Mouse (Mus musculus) gonadal fat pad, adult 2 months (tissue): Measurements from ENCODE around the gene Trim75. TPM values are rescaled to one million over a fixed set of nuclear protein-coding genes. Genes with fewer than 3 reads are reported as not detected.
A peak's percentile ranks its signal among the peaks of the same experiment; 100 is the strongest.
"Not testable (repeated sequence)": the region's sequence is repeated elsewhere in the genome, so short reads cannot be mapped to it uniquely, and the experiment has no call there.

Source experiments
- DNase-seq: peaks from one replicate; pipeline ENCODE4 v3.0.0-alpha.2; 2012; ENCODE audit warnings: low read depth
- polyA plus RNA-seq: library from polyadenylated mRNA; depleted of rRNA; stranded (reverse); fragments of >200 nt; gene quantifications from 2 replicates; pipeline ENCODE4 v1.2.3, GENCODE M21; 2012; rRNA removed

The Trim75 gene
- not detected in 2 replicates for polyA plus RNA-seq

- no peak for DNase-seq
Measured at GRCm38 (mm10) chr8:64987731-64988130, at the start of gene Trim75. TSS of gene Trim75 (minus strand) at chr8:64987831.

DNA sequence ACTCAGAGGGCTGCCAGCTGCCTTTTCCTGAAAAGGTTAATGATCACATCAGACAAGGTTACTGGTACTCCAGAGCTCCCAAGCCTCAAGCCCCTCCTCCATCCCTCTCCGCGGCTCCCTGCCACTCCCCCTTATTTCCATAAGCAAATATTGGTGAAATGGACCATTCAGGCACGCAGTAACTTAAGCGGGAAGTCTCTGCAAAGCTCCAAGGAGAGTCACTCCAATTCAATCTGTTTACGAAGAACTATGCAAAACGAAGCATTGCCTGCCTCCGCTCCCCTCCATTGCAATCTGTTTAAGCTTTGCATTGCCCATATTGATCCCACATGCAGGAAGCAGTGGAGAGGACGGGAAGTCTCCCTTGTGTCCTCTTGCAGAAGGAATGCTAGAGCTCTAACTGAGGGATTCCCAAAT is 49.5 kb upstream of the Trim75 start, which contains the start of gene Apela:
Gene Apela, minus strand, starts transcription at position 220 of the 417 bp plus-strand sequence.
- DNase-seq, result no peak

DNA sequence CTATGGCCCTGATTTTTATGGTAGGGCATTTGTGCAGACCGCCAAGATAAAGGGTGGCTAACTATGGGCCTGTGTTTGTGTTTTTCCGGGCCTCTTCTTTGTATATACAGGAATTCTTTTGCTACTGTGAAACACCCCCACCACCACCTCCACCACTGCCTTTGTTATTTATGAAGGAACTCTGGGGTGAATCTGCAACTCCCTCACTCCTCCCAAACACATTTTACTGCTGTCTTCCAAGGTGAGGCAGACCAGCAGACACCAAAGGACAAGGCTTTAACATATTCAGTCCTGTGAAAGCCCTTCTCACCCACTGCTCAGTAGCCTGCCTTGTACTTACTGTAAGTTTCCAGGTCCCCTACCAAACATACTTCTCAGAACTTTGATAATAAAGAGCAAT is 46.5 kb upstream of the Trim75 start:
- DNase-seq, result no peak

DNA sequence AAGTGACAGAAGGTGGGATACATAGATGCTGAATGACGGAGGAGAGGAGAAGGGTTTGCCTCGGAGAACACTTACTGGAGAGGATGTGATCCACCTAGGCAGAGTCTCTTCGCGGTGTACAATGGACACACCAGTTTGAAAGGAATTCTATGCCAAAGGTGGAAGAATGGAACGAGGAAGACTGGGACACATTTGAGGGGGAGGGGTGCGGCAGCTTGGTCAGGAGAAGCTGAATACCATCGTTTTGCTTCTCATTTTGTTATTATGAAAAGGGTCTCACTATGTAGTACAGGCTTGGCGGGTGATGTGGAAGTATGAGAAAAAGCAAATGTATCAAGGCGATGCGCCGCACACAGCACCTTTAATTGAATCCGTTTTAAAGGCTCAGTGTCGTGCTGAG is 45.4 kb upstream of the Trim75 start:
- no peak for DNase-seq

DNA sequence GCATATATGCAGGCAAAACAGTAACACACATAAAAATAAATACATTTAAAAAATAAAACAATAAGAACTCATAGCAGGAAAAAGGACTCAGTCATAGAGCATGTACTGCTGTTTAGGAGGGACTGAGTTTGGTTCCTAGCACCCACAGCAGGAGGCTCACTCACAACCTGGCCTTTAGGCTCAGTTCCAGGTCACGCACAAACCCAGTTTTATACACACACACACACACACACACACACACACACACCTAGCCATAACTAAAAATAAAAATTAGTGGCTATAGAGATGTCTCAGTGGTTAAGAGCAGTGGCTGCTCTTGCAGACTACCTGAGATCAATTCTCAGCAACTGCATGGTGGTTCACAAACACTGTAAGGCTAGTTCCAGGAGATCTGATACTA is 44.5 kb upstream of the Trim75 start:
- DNase-seq, result no peak

GRCm38 (mm10) chr8:65030735-65031485 is 43.3 kb upstream of the Trim75 start:
- DNase-seq, result no peak

- DNase-seq, result no peak
Measured at GRCm38 (mm10) chr8:65029776-65030175, 42.1 kb upstream of the Trim75 start.

DNA sequence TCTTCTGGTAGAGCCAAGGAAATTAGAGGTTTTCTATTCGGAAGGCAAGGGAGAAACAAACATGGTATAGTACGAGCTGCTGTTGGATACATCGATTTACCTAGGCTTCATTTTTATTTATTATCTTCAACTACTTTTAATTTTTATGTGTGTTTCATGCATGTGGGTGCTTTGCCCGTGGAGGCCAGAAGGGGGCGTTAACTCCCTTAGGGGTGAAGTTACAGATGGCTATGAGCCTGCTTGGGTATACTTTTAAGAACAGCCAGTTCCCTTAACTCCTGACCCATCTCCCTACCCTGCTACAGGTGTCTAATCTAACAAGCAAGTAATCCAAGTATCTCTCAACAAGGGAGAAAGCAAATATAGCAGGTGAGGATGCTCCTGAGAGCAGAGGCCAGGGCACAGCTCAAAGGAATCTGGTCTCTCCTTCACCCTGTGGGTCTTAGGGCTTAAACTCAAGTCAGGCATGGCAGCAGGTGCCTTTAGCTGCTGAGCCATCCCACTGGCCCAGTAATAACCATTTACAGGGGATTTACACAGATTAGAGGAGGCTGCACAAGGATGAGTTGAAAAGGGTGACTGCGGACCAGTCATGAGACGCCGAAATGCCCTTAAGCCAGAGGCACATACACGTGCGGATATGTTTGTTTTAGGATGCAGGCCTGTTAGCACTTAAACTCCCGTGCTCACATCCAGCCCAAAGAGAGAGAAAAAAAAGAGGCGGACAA is 41.5 kb upstream of the Trim75 start:
- no peak for DNase-seq

GRCm38 (mm10) chr8:65022485-65022884 is 34.9 kb upstream of the Trim75 start:
- no peak for DNase-seq

- no peak for DNase-seq
Measured at GRCm38 (mm10) chr8:65018423-65018822, 30.8 kb upstream of the Trim75 start, which contains the start of the genes Trim61 and Trim60. TSS of gene Trim61 (minus strand) at chr8:65018523. TSS of gene Trim60 (minus strand) at chr8:65018584.

GRCm38 (mm10) chr8:65007616-65008015 is 20.0 kb upstream of the Trim75 start:
- not testable (repeated sequence) for DNase-seq

DNA sequence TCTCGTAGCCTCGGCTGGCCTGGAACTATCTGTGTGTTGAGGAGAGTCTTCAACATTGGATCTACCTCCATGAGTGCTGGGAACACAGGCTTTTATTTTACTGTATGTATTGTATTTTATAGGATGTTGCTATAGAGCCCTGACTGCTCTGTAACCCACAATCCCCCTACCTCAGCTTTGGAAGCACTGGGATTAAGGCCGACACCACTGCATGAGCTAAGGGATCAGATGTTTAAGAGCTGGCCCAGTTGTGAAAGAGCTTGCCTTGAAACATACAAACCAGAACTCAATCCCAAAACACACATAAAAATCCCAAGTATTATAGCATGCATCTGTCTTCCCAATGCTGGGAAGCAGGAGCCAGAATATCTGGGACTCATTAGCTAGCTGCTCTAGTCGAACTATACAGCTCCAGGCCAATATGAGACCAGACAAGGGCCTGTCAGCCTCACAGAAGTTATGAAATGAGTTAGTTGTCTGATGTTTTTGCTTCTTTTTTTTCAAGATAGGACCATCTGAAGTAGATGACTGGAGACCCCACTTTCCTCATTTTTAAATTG is 11.3 kb upstream of the Trim75 start:
- DNase-seq, result no peak

GRCm38 (mm10) chr8:64983150-64983897 is 4.3 kb downstream of the Trim75 start:
- DNase-seq, result no peak

- no peak for DNase-seq
Measured at GRCm38 (mm10) chr8:64962836-64963235, 24.8 kb downstream of the Trim75 start.

DNA sequence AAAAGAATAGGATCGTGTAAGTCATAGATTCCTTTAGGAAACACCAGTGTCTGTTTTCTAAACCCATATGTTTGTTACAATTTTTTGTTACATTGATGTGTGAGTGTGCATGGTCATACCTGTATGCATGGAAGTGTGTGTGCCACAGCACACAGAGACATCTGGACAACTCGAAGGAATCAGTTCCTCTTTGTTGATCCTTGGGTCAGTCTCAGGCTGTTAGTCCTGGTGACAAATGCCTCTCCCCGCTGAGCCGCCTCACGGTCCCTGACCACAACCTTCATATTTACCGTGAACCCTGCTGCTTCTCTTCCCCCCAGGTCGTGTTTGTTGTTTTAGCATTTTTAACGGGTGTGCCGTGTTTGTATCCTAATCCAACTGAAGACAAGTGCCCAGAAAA is 28.6 kb downstream of the Trim75 start:
- DNase-seq, result no peak

GRCm38 (mm10) chr8:64952101-64952500 is 35.5 kb downstream of the Trim75 start:
- DNase-seq, result no peak

- DNase-seq, result no peak
Measured at GRCm38 (mm10) chr8:64948371-64948770, 39.3 kb downstream of the Trim75 start.

DNA sequence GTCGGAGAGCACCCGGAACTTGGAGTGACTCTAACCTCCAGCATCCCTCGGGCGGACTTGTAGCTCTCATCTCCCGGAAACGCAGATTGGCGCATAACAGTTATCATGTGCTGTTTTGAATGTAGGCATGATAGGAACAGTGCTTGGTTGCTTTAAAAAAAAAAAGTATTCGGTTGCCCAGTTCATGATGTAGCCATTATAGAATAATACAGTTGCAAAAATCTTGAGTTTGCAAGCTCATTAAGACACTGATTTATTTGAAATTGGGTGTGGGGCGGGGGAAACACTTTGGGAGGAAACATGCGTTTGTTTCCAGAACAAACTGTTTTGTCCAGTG is 40.0 kb downstream of the Trim75 start:
- no peak for DNase-seq

- peak; percentile 45 for DNase-seq
Measured at GRCm38 (mm10) chr8:64946820-64947697, 40.6 kb downstream of the Trim75 start, which contains the start of gene Tmem192. TSS of gene Tmem192 (plus strand) at chr8:64947185.

DNA sequence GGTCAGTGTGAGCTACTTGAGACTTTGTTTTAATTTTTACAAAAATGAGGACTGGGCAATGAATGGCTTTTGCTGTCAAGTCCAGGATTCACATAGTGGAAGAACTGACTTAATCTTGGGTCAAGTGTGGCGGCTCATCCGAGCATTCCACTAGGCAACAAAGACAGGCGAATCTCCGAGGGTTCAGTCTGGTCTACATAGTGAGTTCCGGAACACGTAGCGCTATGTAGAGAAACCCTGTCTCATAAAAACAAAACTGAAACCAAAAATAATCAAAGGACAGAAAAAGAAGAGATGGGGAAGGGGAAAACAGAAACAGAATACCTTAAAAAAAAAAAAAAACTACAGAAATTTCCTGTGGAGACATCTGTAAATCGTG is 41.2 kb downstream of the Trim75 start:
- DNase-seq, result no peak

DNA sequence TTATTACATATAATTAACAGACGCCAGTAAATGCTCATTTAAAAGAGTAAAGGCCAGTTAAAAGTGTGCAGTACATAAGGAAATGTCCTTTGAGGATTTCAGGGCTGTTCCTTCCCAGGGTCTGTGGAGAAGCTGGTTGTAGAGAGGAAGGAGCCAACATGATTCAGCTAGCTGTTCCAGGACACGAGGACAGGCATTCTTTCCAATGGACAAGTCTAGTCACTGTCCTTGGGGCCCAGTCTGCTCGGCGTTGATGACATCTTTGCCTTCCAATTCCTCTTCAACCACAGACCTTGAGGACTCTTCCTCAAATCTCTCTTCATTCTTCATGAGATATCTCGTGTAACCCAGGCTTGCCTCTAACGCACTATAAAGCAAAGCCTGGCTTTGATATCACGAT is 42.0 kb downstream of the Trim75 start:
- no peak for DNase-seq
